Mouse (Mus musculus) midbrain, embryonic 14.5 days (tissue): ENCODE data around the gene Sec14l1. TPM values are rescaled to one million over a fixed set of nuclear protein-coding genes. Genes with fewer than 3 reads are reported as not detected.
A peak's percentile ranks its signal among the peaks of the same experiment; 100 is the strongest.

Experiments
- ATAC-seq: fragments of 200-750 bp; cut with Nextera tagmentation; 2 replicates; pipeline ENCODE4 v1.8.0; 2017; ENCODE audit warnings: moderate number of reproducible peaks, moderate library complexity; ENCODE audit not compliant: low FRiP score, low TSS enrichment
- DNase-seq: peaks from one replicate; pipeline ENCODE4 v3.0.0-alpha.2; 2015
- H3K27ac ChIP-seq: fragments of 300-500 bp; sonication (generic); replicated peaks from 2 replicates; pipeline ENCODE4 v1.5.1; 2014; ENCODE audit warnings: mild to moderate bottlenecking, low read depth, low read length, moderate library complexity
- H3K27me3 ChIP-seq: fragments of 300-500 bp; sonication (generic); 2 replicates; pipeline ENCODE4 v1.6.1; 2014; ENCODE audit warnings: low read length, control low read depth, mixed read lengths; ENCODE audit not compliant: control insufficient read depth, insufficient read depth
- H3K36me3 ChIP-seq: fragments of 300-500 bp; sonication (generic); 2 replicates; pipeline ENCODE4 v1.6.1; 2014; ENCODE audit warnings: low read length, control low read depth; ENCODE audit not compliant: control insufficient read depth, insufficient read depth
- H3K4me1 ChIP-seq: fragments of 300-500 bp; sonication (generic); 2 replicates; pipeline ENCODE4 v1.6.1; 2014; ENCODE audit warnings: mild to moderate bottlenecking, antibody characterized with exemption, low read length, control low read depth; ENCODE audit not compliant: control insufficient read depth, insufficient read depth
- H3K4me2 ChIP-seq: fragments of 300-500 bp; sonication (generic); 2 replicates; pipeline ENCODE4 v1.6.1; 2014; ENCODE audit warnings: mild to moderate bottlenecking, low read length, moderate library complexity
- H3K4me3 ChIP-seq: fragments of 300-500 bp; sonication (generic); replicated peaks from 2 replicates; pipeline ENCODE4 v1.5.1; 2014; ENCODE audit warnings: low read depth, low read length
- H3K9ac ChIP-seq: fragments of 300-500 bp; sonication (generic); replicated peaks from 2 replicates; pipeline ENCODE4 v1.6.1; 2014; ENCODE audit warnings: mild to moderate bottlenecking, low read length, moderate library complexity
- H3K9me3 ChIP-seq: fragments of 300-500 bp; sonication (generic); 2 replicates; pipeline ENCODE4 v1.6.1; 2016; ENCODE audit warnings: low read length, control low read depth, mixed read lengths; ENCODE audit not compliant: control insufficient read depth
- WGBS: fragments of 180-500 bp; shearing (Covaris S2); extraction: QIAGEN DNeasy Blood & Tissue Kit; methylation state at CpG from one replicate; pipeline ENCODE4 v1.1.7; 2014; 5-methylcytosine and 5-hydroxymethylcytosine counted together
- polyA plus RNA-seq: library from polyadenylated mRNA; unstranded; fragments of >200 nt; fragmentation: Nextera tagmentation; extraction: Ambion mirVana; gene quantifications from 2 replicates; pipeline ENCODE4 v1.2.1, GENCODE M21; 2014

Sec14l1 gene
- polyA plus RNA-seq, 1 experiment from 2014 or later, result 48.7 TPM

- no peak overlapping the region for H3K4me3 ChIP-seq
- H3K9ac ChIP-seq, result no peak overlapping the region
- 93% methylated on average over 10 of the region's 10 CpGs for WGBS
- no peak overlapping the region for H3K4me2 ChIP-seq
- no peaks in the 10 kb centered on the region for H3K27me3 ChIP-seq
- no peak for DNase-seq
- H3K9me3 ChIP-seq, result no peaks in the 10 kb centered on the region
- no peaks in the 10 kb centered on the region for H3K36me3 ChIP-seq
- ATAC-seq, result no peak
- peaks cover 7% of the 10 kb centered on the region for H3K4me1 ChIP-seq
- no peak overlapping the region for H3K27ac ChIP-seq
Observed at GRCm38 (mm10) chr11:117103523-117103922, 11.4 kb upstream of the Sec14l1 start.

- H3K27ac ChIP-seq, result no peak overlapping the region
- H3K4me2 ChIP-seq, result no peak overlapping the region
- H3K9ac ChIP-seq, result no peak overlapping the region
- H3K4me3 ChIP-seq, result no peak overlapping the region
- ATAC-seq (no peak), DNase-seq (no peak)
- H3K9me3 ChIP-seq, result no peaks in the 10 kb centered on the region
- no peaks in the 10 kb centered on the region for H3K36me3 ChIP-seq
- peaks cover 7% of the 10 kb centered on the region for H3K4me1 ChIP-seq
- no peaks in the 10 kb centered on the region for H3K27me3 ChIP-seq
- 80% methylated on average over 10 of the region's 10 CpGs for WGBS
Observed at GRCm38 (mm10) chr11:117104044-117104757, 10.8 kb upstream of the Sec14l1 start.

GRCm38 (mm10) chr11:117105315-117105714 lies 9.7 kb upstream of the Sec14l1 start:
- no peak overlapping the region for H3K4me2 ChIP-seq
- H3K27ac ChIP-seq, result no peak overlapping the region
- H3K9me3 ChIP-seq, result no peaks in the 10 kb centered on the region
- H3K36me3 ChIP-seq, result no peaks in the 10 kb centered on the region
- peaks cover 7% of the 10 kb centered on the region for H3K4me1 ChIP-seq
- H3K9ac ChIP-seq, result no peak overlapping the region
- WGBS, result 86% methylated on average over 3 of the region's 3 CpGs
- ATAC-seq, result no peak
- no peaks in the 10 kb centered on the region for H3K27me3 ChIP-seq
- DNase-seq, result no peak
- no peak overlapping the region for H3K4me3 ChIP-seq

GRCm38 (mm10) chr11:117105850-117106249 lies 9.1 kb upstream of the Sec14l1 start:
- Histone ChIP-seq H3K9me3 (no peaks in the 10 kb centered on the region), H3K4me3 (no peak overlapping the region), H3K4me1 (peaks cover 7% of the 10 kb centered on the region), H3K4me2 (no peak overlapping the region), H3K36me3 (no peaks in the 10 kb centered on the region), H3K9ac (no peak overlapping the region), H3K27ac (no peak overlapping the region), H3K27me3 (no peaks in the 10 kb centered on the region)
- ATAC-seq (no peak), DNase-seq (no peak)
- 88% methylated on average over 7 of the region's 7 CpGs for WGBS

GRCm38 (mm10) chr11:117106633-117107334 lies 8.2 kb upstream of the Sec14l1 start:
- Histone ChIP-seq H3K9ac (no peak overlapping the region), H3K4me3 (no peak overlapping the region), H3K4me2 (no peak overlapping the region), H3K9me3 (no peaks in the 10 kb centered on the region), H3K27ac (no peak overlapping the region), H3K36me3 (no peaks in the 10 kb centered on the region), H3K27me3 (no peaks in the 10 kb centered on the region), H3K4me1 (peaks cover 2% of the 10 kb centered on the region)
- DNase-seq, result peak; percentile 61
- ATAC-seq, result no peak
- WGBS, result 17% methylated on average over 13 of the region's 13 CpGs

- H3K27me3 ChIP-seq, result no peaks in the 10 kb centered on the region
- H3K4me1 ChIP-seq, result no peaks in the 10 kb centered on the region
- no peak overlapping the region for H3K9ac ChIP-seq
- H3K27ac ChIP-seq, result no peak overlapping the region
- no peak for ATAC-seq
- DNase-seq, result no peak
- H3K4me2 ChIP-seq, result no peak overlapping the region
- no peaks in the 10 kb centered on the region for H3K36me3 ChIP-seq
- H3K9me3 ChIP-seq, result no peaks in the 10 kb centered on the region
- no peak overlapping the region for H3K4me3 ChIP-seq
- 89% methylated on average over 2 of the region's 2 CpGs for WGBS
Observed at GRCm38 (mm10) chr11:117107837-117108236, 7.1 kb upstream of the Sec14l1 start.

DNA sequence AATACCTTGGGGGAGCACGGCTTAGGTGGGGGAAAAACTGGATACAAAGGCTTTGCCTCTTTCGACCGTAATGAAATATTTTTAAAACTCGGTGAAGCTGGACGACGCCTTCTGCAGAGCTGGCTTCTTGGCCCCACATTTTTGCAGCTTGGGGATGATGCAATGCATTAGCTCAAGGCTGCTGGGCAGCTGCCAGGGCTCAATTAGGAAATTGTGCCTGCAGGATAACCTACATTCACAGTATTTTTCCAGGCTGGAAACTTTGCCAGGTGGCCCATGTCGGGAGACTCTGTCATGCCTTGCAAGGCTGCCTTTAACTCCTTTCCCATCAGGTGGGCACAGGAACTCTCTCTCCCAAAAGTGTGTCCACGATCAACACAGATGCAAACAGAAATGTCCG lies 6.4 kb upstream of the Sec14l1 start:
- no peak overlapping the region for H3K4me3 ChIP-seq
- DNase-seq, result no peak
- H3K36me3 ChIP-seq, result no peaks in the 10 kb centered on the region
- no peak overlapping the region for H3K9ac ChIP-seq
- H3K27me3 ChIP-seq, result no peaks in the 10 kb centered on the region
- ATAC-seq, result no peak
- WGBS, result 77% methylated on average over 9 of the region's 9 CpGs
- H3K4me2 ChIP-seq, result no peak overlapping the region
- H3K9me3 ChIP-seq, result no peaks in the 10 kb centered on the region
- no peaks in the 10 kb centered on the region for H3K4me1 ChIP-seq
- no peak overlapping the region for H3K27ac ChIP-seq

DNA sequence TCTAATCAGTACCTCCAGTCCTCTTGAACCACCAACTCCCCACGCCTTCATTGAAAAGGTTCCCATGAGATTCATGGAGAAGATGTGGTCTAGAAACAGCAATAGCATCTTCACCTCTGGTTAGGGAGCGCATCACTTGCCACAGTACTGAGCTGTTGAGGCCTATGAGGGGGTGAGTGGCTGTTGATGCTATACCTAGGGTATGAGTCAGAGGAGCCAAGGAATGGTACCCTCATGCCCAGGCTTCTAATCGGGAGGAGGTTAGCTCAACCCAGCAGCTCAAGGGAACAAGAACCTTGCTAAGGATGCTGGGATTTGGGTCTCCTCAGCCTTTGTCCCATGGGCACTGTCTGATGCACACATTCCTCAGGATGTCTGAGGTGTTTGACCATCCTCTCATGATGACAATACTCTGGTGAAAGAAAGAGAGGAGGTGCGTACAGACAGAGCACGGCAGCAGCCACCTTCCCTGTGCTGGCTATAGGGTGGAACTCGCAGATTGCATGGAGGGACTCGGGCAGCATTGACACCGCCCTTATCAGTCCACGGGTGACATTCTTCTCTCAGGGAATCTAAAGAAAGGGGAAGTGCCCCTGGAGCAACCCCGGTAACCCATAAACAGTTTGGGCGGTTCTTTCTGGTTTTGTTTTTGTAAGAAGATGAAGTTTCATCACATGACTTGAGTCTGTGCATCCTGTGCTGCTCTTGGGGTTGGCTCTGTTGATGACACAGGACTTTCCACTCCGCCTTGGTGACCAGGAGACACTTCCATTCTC lies 5.6 kb upstream of the Sec14l1 start:
- Histone ChIP-seq H3K4me3 (no peak overlapping the region), H3K36me3 (no peaks in the 10 kb centered on the region), H3K4me1 (0 out of 2 replicates have a peak, but pooled peaks cover 4% of the 10 kb centered on the region), H3K4me2 (no peak overlapping the region), H3K9me3 (no peaks in the 10 kb centered on the region), H3K27ac (no peak overlapping the region), H3K27me3 (no peaks in the 10 kb centered on the region), H3K9ac (no peak overlapping the region)
- ATAC-seq (no peak), DNase-seq (no peak)
- WGBS, result 96% methylated on average over 12 of the region's 12 CpGs
